Mouse (Mus musculus) heart, postnatal 0 days (tissue): ENCODE measurements around the gene Dqx1. TPM values are rescaled to one million over a fixed set of nuclear protein-coding genes. Genes with fewer than 3 reads are reported as not detected.

Experiments
- ATAC-seq: fragments of 200-750 bp; cut with Nextera tagmentation; 2 replicates; pipeline ENCODE4 v1.8.0; 2017; ENCODE audit warnings: low read depth, moderate number of reproducible peaks, moderate library complexity; ENCODE audit not compliant: insufficient read depth
- DNase-seq: peaks from one replicate; pipeline ENCODE4 v3.0.0-alpha.2; 2016; ENCODE audit warnings: low spot score
- H3K27ac ChIP-seq: fragments of 300-500 bp; sonication (generic); 2 replicates; pipeline ENCODE4 v1.5.1; 2014; ENCODE audit warnings: low read depth, mild to moderate bottlenecking
- H3K27me3 ChIP-seq: fragments of 300-500 bp; sonication (generic); 2 replicates; pipeline ENCODE4 v1.6.1; 2014; ENCODE audit warnings: low read length, mixed read lengths; ENCODE audit not compliant: control insufficient read depth, insufficient read depth
- H3K36me3 ChIP-seq: fragments of 300-500 bp; sonication (generic); replicated peaks from 2 replicates; pipeline ENCODE4 v1.6.1; 2014; ENCODE audit warnings: low read length, mixed read lengths; ENCODE audit not compliant: control insufficient read depth, insufficient read depth
- H3K4me1 ChIP-seq: fragments of 300-500 bp; sonication (generic); 2 replicates; pipeline ENCODE4 v1.6.1; 2014; ENCODE audit warnings: antibody characterized with exemption; ENCODE audit not compliant: control insufficient read depth, insufficient read depth
- H3K4me2 ChIP-seq: fragments of 300-500 bp; sonication (generic); 2 replicates; pipeline ENCODE4 v1.6.1; 2014; ENCODE audit warnings: low read depth, mild to moderate bottlenecking, low read length, moderate library complexity
- H3K4me3 ChIP-seq: fragments of 300-500 bp; sonication (generic); 2 replicates; pipeline ENCODE4 v1.5.1; 2014; ENCODE audit warnings: low read depth, low read length
- H3K9ac ChIP-seq: fragments of 300-500 bp; sonication (generic); replicated peaks from 2 replicates; pipeline ENCODE4 v1.6.1; 2014; ENCODE audit warnings: low read depth, low read length, mixed read lengths
- H3K9me3 ChIP-seq: fragments of 300-500 bp; sonication (generic); replicated peaks from 2 replicates; pipeline ENCODE4 v1.6.1; 2016; ENCODE audit warnings: low read length; ENCODE audit not compliant: control insufficient read depth
- CTCF ChIP-seq: IDR thresholded peaks from 2 replicates; pipeline ENCODE4 v1.5.1; 2016; ENCODE audit warnings: antibody characterized with exemption, control low read depth, low read depth
- EP300 ChIP-seq: IDR thresholded peaks from 2 replicates; pipeline ENCODE4 v1.6.1; 2016; ENCODE audit warnings: antibody characterized with exemption, low read depth
- WGBS: fragments of 180-500 bp; shearing (Covaris S2); extraction: QIAGEN DNeasy Blood & Tissue Kit; methylation state at CpG from one replicate; pipeline ENCODE4 v1.1.7; 2014; 5-methylcytosine and 5-hydroxymethylcytosine counted together
- polyA plus RNA-seq: library from polyadenylated mRNA; unstranded; fragments of >200 nt; fragmentation: Nextera tagmentation; extraction: Ambion mirVana; gene quantifications from 2 replicates; pipeline ENCODE4 v1.2.1, GENCODE M21; 2015
- total RNA-seq: library from RNA; depleted of rRNA; stranded (reverse); fragments of >200 nt; gene quantifications from 2 replicates; pipeline ENCODE4 v1.2.3, GENCODE M21; 2014; ENCODE audit warnings: low replicate concordance

Dqx1 gene
- total and polyA plus RNA-seq, 2 experiments from 2014 or later, result 0.08 TPM; not detected in 1

DNA sequence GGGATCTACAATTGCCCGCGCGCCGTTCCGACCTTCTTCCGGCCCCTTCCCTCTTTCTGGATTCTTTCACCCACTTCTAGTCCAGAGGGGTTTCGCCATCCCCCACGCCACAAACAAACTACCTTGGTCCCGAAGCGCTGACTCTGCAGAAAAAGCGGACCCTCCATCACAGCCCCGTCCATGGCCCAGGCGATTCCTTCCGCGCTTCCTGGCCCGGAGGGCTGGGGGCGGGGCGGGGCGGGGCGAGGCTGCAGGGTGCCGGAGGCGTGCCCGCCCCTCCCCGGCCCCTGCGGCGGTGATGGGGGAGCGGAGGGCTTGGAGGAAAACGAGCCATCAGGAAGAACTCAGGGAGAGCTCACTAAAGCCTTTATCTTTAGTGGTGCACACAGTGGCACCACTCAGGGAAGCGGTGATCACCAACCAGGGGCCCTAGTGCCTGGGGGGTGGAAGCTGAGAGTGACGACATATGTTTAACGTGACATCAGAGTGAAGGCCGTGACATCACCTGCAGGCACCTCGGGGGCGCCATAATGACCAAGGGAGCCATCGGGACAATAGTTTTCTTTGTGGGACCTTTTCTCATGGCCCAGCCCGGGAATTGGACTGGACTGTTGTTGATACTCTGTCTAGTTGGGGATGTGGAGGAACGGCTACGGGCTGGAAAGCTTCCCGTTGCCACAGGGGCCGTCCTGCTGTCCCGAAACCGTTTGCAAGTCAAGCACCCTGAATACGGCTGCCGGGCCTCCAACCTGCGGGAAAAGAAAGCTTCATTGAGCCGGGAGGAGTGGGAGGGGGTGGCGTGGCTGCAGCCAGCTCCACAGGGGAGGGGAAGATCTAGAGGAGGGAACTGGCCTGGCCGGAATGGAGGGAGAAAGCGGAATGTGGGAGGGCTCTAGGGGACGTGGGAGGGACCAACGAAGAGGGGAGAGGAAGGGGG, 24.1 kb upstream of the Dqx1 start, which contains the start of the genes Dok1 and Loxl3:
Gene Dok1, minus strand, starts transcription at position 223 of the 937 bp plus-strand sequence.
Gene Loxl3, plus strand, starts transcription at position 925 of the 937 bp plus-strand sequence.
- H3K27me3 ChIP-seq, result peaks cover 17% of the 10 kb centered on the region
- no peaks in the 10 kb centered on the region for H3K36me3 ChIP-seq
- peak; percentile 82 for DNase-seq
- under 1% methylated on average over 47 of the region's 51 CpGs for whole genome bisulfite sequencing
- peaks cover 21% of the 10 kb centered on the region for H3K4me1 ChIP-seq
- peak within 1 kb of the TSS; percentile 72 for H3K4me3 ChIP-seq
- ATAC-seq, result peak; percentile 81
- H3K27ac ChIP-seq, result peak within 1 kb of the TSS; percentile 79
- H3K4me2 ChIP-seq, result peak within 1 kb of the TSS; percentile 86
- H3K9ac ChIP-seq, result peak within 1 kb of the TSS; percentile 54
- TF ChIP-seq CTCF, result no peak
- no peak for TF ChIP-seq EP300
- no peaks in the 10 kb centered on the region for H3K9me3 ChIP-seq

DNA sequence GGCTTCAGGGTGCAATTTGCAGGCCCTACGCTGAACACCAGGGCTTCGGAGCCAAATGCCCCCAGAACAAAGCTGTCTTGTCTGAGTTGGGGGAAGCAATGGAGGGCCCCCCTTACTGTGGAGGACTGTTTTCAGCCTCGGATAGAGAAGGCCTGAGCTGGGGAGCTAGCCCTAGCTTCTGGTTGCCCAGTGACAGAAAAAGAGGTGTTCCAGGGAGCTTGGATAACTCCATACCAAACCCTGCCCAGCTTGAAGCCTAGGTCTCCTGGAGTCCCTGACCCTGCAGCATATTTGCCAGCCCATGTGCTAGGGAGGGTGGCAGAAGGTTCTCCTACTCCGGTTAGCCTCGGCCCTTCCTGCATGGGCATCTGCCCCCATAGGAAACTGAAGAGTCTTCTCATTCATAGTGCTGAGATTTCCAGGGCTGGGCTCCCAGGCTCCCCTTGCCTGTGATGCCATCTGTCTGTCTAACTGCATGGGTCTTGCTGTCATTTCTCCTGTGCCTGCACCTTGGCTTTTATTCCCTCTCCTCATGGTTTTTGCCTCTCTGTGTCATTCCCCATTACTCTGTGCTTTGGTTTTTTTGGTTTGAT, 23.1 kb upstream of the Dqx1 start:
- Histone ChIP-seq H3K9me3 (no peaks in the 10 kb centered on the region), H3K4me1 (peaks cover 26% of the 10 kb centered on the region), H3K36me3 (no peaks in the 10 kb centered on the region), H3K4me2 (peak overlapping the region; percentile 86), H3K27me3 (peaks cover 14% of the 10 kb centered on the region), H3K4me3 (peak overlapping the region; percentile 72), H3K9ac (peak overlapping the region; percentile 54; the same call in 1 of the 2 replicates), H3K27ac (peak overlapping the region; percentile 79)
- DNase-seq (no peak), ATAC-seq (no peak)
- no peak for TF ChIP-seq CTCF
- TF ChIP-seq EP300, result no peak
- 47% methylated on average over 5 of the region's 5 CpGs for WGBS

DNA sequence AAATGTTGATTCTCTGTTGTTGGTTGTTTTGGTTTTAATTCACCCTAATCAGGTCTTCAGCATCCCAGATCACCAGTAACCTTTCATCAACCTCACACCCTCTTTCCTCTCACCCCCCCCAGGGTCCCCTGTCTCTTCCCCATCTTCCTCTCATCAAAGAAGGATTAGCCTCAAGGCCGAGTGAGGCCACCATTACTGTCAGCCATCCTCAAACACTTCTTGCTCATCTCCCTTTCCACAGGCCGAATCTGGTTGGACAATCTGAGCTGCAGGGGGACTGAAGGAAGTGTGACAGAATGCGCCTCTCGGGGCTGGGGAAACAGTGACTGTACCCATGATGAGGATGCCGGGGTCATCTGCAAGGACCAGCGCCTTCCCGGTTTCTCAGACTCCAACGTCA, 20.5 kb upstream of the Dqx1 start:
- 74% methylated on average over 8 of the region's 8 CpGs for WGBS
- Histone ChIP-seq H3K4me2 (no peak overlapping the region), H3K27ac (no peak overlapping the region), H3K4me1 (peaks cover 23% of the 10 kb centered on the region), H3K9me3 (no peaks in the 10 kb centered on the region), H3K9ac (no peak overlapping the region), H3K27me3 (peaks cover 6% of the 10 kb centered on the region; the same call in 1 of the 2 replicates), H3K36me3 (no peaks in the 10 kb centered on the region), H3K4me3 (no peak overlapping the region)
- TF ChIP-seq EP300 (no peak), CTCF (no peak)
- no peak for DNase-seq
- no peak for ATAC-seq

DNA sequence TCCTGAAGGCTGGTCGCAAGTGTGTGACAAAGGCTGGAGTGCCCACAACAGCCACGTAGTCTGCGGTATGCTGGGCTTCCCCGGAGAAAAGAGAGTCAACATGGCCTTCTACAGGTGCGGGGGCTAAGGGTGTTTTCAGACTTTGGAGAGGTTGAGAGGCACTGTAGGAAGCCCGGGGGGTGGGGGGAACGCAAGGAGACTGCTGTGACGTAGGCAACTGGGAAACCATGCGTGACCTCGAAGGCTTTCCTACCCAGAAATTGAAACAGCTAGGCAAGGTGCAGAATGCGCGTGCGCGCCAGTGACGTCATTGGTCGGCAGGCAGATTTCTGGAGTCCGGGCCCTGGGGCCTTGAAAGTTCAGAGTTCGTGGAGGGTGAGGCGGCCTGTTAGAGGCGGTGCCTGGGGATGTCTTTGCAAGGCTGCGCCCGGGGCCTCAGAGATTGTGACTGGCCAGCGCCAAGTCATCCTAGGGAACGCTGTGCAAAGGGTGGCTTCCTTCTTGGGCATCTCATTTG, 19.1 kb upstream of the Dqx1 start:
- Histone ChIP-seq H3K27me3 (0 out of 2 replicates have a peak, but pooled peaks cover 3% of the 10 kb centered on the region), H3K27ac (no peak overlapping the region)
- peak; percentile 67 for ATAC-seq

DNA sequence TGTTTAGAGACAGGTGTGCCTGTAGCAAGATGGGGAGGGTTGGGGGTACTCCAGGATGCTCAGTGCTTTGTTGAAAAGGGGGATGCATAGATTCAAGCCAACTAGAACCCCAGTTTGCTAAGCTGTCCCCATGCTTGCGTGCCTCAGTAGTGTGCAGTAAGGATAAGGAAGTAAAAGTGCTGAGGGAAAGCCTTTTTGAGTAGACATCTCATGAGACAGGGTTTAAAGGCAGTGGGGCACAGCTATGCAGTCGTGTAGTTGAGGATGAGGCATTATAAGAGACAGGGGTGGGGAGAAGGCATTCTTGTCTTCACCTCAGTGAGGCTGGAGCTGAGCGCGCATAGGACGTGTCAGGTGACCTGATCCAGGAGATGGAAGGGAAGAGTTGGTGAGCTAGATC, 17.0 kb upstream of the Dqx1 start:
- DNase-seq (no peak), ATAC-seq (no peak)
- 79% methylated on average over 5 of the region's 5 CpGs for WGBS
- no peak overlapping the region for H3K4me2 ChIP-seq
- H3K9me3 ChIP-seq, result no peaks in the 10 kb centered on the region
- no peaks in the 10 kb centered on the region for H3K36me3 ChIP-seq
- no peak overlapping the region for H3K27ac ChIP-seq
- no peak overlapping the region for H3K9ac ChIP-seq
- TF ChIP-seq CTCF (no peak), EP300 (no peak)
- peaks cover 7% of the 10 kb centered on the region for H3K4me1 ChIP-seq
- 0 out of 2 replicates have a peak, but pooled peaks cover 3% of the 10 kb centered on the region for H3K27me3 ChIP-seq
- no peak overlapping the region for H3K4me3 ChIP-seq

More for the DNA sequence above, 19.1 kb upstream of the Dqx1 start:
- WGBS, result 13% methylated on average over 24 of the region's 24 CpGs
- peaks cover 14% of the 10 kb centered on the region for H3K4me1 ChIP-seq
- DNase-seq, result peak; percentile 69
- peak overlapping the region; percentile 56 for H3K4me2 ChIP-seq
- no peaks in the 10 kb centered on the region for H3K9me3 ChIP-seq
- TF ChIP-seq EP300 (no peak), CTCF (no peak)
- no peak overlapping the region for H3K9ac ChIP-seq
- H3K36me3 ChIP-seq, result no peaks in the 10 kb centered on the region
- peak overlapping the region; percentile 30 for H3K4me3 ChIP-seq
